Mouse (Mus musculus) inflammation-experienced regulatory T-cells, adult 6 months (primary cell): ENCODE measurements around the gene Vmn1r52. TPM values are rescaled to one million over a fixed set of nuclear protein-coding genes. Genes with fewer than 3 reads are reported as not detected.
"Not testable (repeated sequence)": the region's sequence is repeated elsewhere in the genome, so short reads cannot be mapped to it uniquely, and the experiment has no call there.

Experiments used
- ATAC-seq: one replicate; pipeline ENCODE4 v1.8.0; 2017
- polyA plus RNA-seq, 3 experiments: library from polyadenylated mRNA; unstranded; fragments of 100-300 nt; shearing (Covaris generic); gene quantifications; one replicate each; pipeline ENCODE4 v1.2.1; 2017

Vmn1r52 gene
- not detected for polyA plus RNA-seq

DNA sequence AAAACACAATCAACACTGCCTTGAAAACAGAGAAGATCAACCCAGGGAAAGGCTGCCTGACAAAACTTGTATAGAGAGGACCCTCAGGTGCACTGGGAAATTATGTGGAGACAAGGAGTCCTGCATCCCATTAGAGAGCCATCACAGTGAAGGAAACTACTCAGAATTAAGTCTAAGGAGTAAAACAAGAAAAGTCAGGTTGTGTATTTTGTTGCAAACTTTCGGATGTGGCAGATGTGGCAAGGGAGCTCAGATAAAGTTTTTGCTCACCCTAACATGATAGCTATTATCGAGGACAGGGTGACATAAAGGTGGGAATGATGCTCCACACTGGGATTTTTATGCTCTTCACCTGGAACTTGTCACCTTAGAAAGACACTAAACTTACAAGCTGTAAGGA is at the start of gene Vmn1r52:
Vmn1r52 (plus strand) TSS at position 301 of the 400 bp plus-strand sequence.
- ATAC-seq: no peak

DNA sequence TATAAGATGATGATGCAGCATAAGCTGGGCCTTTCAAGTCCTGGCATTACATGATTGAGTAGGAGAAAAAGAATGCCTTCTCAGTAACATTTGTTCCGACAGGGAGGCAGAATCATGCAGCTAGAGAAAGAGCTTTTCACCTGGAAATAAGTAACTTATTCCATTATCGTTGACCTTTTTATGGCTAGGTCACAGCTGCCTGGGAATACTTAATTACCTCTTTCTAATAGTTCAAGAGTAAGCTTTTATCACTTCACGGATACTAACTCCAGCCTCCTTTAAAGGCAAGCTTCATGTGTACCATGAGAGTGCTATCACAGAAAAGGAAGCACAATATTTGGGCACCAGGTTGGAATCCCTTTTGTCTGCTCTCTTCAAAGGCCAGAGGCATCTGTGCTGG is 14.5 kb upstream of the Vmn1r52 start:
- ATAC-seq: no peak

DNA sequence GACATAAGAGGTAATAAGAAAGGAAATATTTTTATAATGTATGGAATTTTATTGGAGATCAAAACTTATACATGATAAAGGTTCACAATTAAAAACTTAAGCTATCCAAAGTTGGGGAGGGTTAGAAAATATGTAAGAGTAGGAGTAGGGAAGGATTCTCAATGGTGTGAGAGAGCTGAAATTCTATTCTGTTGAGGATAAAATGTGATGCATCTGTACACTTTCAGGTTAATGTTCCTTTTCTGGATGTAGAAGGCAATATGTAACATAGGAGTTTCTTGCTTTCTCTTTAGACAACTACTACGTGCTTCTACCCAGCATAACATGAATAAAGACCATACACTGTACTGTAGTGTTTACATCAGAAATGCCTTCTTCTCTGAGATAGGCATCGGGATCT is 27.9 kb downstream of the Vmn1r52 start, which contains the start of gene V1ra8:
V1ra8 (plus strand) TSS at position 301 of the 400 bp plus-strand sequence.
- not testable (repeated sequence) for ATAC-seq

DNA sequence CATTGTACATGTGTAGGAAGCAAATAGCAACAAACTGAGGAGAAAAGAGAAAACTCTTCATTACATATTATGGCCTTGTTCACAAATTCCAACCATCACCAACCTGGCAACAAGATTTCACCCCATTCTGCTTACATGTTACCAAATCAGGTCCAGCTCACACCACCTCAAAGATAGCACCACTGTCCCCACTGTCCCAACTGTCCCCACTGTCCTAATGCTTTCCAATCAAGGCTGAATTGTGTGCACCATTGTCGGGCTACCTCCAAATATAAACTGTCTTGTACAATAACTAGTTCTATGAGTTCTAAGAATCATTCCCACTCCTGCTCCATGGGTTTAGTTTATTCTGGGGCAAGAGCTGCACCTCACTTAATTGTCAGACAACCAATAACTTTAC is 49.7 kb downstream of the Vmn1r52 start, which contains the start of gene Vmn1r53:
Vmn1r53 (minus strand) TSS at position 101 of the 400 bp plus-strand sequence.
- ATAC-seq: no peak

Other genes with a start within 250 kb of the Vmn1r52 start
- not detected for gene Vmn1r45, start 234.2 kb upstream of the Vmn1r52 start, polyA plus RNA-seq
- under 1 TPM in 2 of 3 experiments, not detected in 1; 0.03 to 0.07 TPM for gene Vmn1r46, start 205.5 kb upstream of the Vmn1r52 start, polyA plus RNA-seq
- not detected for gene Vmn1r47, start 158.7 kb upstream of the Vmn1r52 start, polyA plus RNA-seq
- not detected for gene Vmn1r48, start 138.0 kb upstream of the Vmn1r52 start, polyA plus RNA-seq
- gene Vmn1r49, start 96.3 kb upstream of the Vmn1r52 start, polyA plus RNA-seq: under 1 TPM in 2 of 3 experiments, not detected in 1; 0.07 to 0.08 TPM
- not detected for gene Vmn1r50, start 73.4 kb upstream of the Vmn1r52 start, polyA plus RNA-seq
- gene Vmn1r51, start 52.2 kb upstream of the Vmn1r52 start, polyA plus RNA-seq: not detected
- gene V1ra8, start 28.0 kb downstream of the Vmn1r52 start, polyA plus RNA-seq: not detected
- not detected for gene Vmn1r53, start 49.6 kb downstream of the Vmn1r52 start, polyA plus RNA-seq
- gene Vmn1r54, start 71.5 kb downstream of the Vmn1r52 start, polyA plus RNA-seq: not detected
- gene BC048671, start 126.4 kb downstream of the Vmn1r52 start, polyA plus RNA-seq: not detected
- not detected for gene Chst13, start 150.4 kb downstream of the Vmn1r52 start, polyA plus RNA-seq
- not detected for gene Uroc1, start 158.5 kb downstream of the Vmn1r52 start, polyA plus RNA-seq
- 1 to 10 TPM; 4.5 to 9.6 (median 7.7) TPM for gene Zxdc, start 194.7 kb downstream of the Vmn1r52 start, polyA plus RNA-seq